21 mouse cellular contexts compared by ENCODE assay signal in the genomic region with DNA sequence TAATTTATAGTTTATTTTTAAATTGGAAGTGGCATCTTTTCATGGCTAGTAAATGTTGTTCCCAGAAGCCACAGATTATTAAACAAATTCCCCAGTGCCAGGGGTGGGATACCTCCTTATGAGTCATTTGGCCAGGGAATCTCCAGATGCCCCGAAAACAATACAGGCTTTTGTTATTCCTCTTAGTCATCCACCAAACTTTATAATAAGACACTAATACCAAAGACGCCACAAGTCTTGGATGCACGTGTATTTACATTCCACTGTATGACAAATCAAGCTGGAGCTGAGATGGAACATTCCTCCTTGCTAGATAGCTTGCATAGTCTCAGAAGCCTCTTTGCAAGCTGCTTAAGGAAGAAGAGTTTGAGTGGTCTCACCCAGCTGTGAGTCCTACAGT.
"Had no signal": no experiment of that assay in that cellular context is flagged by ENCODE, and none has a peak within 500 bp of the region (broad histone marks: within the 10 kb centered on the region; RNA-seq: fewer than 3 reads in every experiment).

No protein-coding gene starts in this region.

- H3K27me3 ChIP-seq: limb, embryonic 12.5 days; limb, embryonic 15.5 days; midbrain, embryonic 12.5 days; midbrain, embryonic 15.5 days; neural tube, embryonic 13.5 days had no signal

- H3K4me2 ChIP-seq: limb, embryonic 12.5 days; limb, embryonic 15.5 days; liver, embryonic 11.5 days; midbrain, embryonic 12.5 days; midbrain, embryonic 15.5 days; neural tube, embryonic 13.5 days had no signal

- H3K4me1 ChIP-seq: limb, embryonic 12.5 days; limb, embryonic 15.5 days; midbrain, embryonic 12.5 days; midbrain, embryonic 15.5 days; neural tube, embryonic 13.5 days had no signal

- H3K36me3 ChIP-seq: limb, embryonic 12.5 days; limb, embryonic 15.5 days; midbrain, embryonic 12.5 days; midbrain, embryonic 15.5 days; neural tube, embryonic 13.5 days had no signal

- ATAC-seq: midbrain, embryonic 15.5 days had no signal

- H3K4me3 ChIP-seq: limb, embryonic 12.5 days; limb, embryonic 15.5 days; midbrain, embryonic 12.5 days; midbrain, embryonic 15.5 days; neural tube, embryonic 13.5 days had no signal

- H3K9me3 ChIP-seq: limb, embryonic 15.5 days; neural tube, embryonic 13.5 days had no signal

- DNase-seq: kidney, adult 18-20 months; kidney, adult 9 months; kidney, postnatal 14 days; kidney, postnatal 4 days; left cerebral cortex, postnatal 4 days; lung, adult 18-20 months; lung, postnatal 36 days; right cerebral cortex, adult 18-20 months; right cerebral cortex, postnatal 14 days; right cerebral cortex, postnatal 4 days; thymus, adult 2 months; thymus, postnatal 14 days; thymus, postnatal 4 days had no signal

- H3K27ac ChIP-seq: limb, embryonic 12.5 days; limb, embryonic 15.5 days; liver, embryonic 14.5 days; midbrain, embryonic 12.5 days; midbrain, embryonic 15.5 days; neural tube, embryonic 13.5 days; stomach, postnatal 0 days had no signal

- H3K9ac ChIP-seq: limb, embryonic 12.5 days; limb, embryonic 15.5 days; liver, embryonic 14.5 days; midbrain, embryonic 12.5 days; midbrain, embryonic 15.5 days; neural tube, embryonic 13.5 days had no signal
